Mouse (Mus musculus): Measurements from ENCODE around the gene Gm17334.

DNA sequence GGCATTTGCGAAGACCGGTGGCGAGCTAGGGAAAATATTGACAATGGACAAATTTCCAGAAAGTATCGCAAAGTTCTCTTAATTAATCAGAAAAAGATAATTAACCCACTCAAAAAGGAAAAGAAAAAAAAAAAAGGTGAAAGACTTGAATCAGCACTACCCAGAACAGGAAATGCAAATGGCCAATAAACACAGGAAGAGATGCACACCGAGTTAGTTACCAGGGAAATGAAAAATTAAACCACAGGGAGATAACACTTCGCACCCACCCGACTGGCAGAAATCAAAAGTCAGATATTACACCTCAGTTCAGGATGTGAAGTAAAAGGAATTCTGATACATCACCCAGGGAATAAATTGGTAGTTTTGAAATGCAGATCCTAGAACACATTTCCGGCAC lies 40.7 kb downstream of the Gm17334 start:
- TF ChIP-seq USF1 (IDR thresholded peaks at IDR 0.05; ENCODE audit: low read depth, low read length): no peak
- TF ChIP-seq POLR2A (IDR thresholded peaks at IDR 0.05; ENCODE audit: control insufficient read depth in 1 of 2, insufficient read depth in 1 of 2, low read depth in 1 of 2, low read length in 2 of 2, poor library complexity in 1 of 2): no peak
- no peak for TF ChIP-seq MAZ (IDR thresholded peaks at IDR 0.05; ENCODE audit: low read depth, low read length)
- TF ChIP-seq TBP (IDR thresholded peaks at IDR 0.05; ENCODE audit: low read depth, low read length): 0 out of 2 replicates have a peak, but pooled peaks have one; percentile 19
- peak; percentile 77 to 80; a peak in 3 of 4 replicates for TF ChIP-seq EP300 (IDR thresholded peaks at IDR 0.05; ENCODE audit: low read depth in 1 of 2, low read length in 2 of 2)
- no peak for TF ChIP-seq BHLHE40 (IDR thresholded peaks at IDR 0.05; ENCODE audit: borderline replicate concordance, low read depth, low read length)
- no peak for TF ChIP-seq POLR2AphosphoS2 (IDR thresholded peaks at IDR 0.05; ENCODE audit: low read length)
- no peak for TF ChIP-seq MAFK (IDR thresholded peaks at IDR 0.05; ENCODE audit: borderline replicate concordance, low read depth, low read length)
- no peak for TF ChIP-seq NRF1 (IDR thresholded peaks at IDR 0.05; ENCODE audit: insufficient read depth, low read depth, low read length, poor library complexity, severe bottlenecking)
- TF ChIP-seq CHD1 (IDR thresholded peaks at IDR 0.05; ENCODE audit: low read depth, low read length): no peak
- no peak for TF ChIP-seq UBTF (IDR thresholded peaks at IDR 0.05; ENCODE audit: borderline replicate concordance, insufficient read depth, low read depth, low read length)

Measured in MEL (cell line).